Comparison of ENCODE assay signal across 16 mouse cellular contexts in genomic region chr9:119496354-119496753, GRCm38 (mm10).
"Had no signal": no experiment of that assay in that cellular context is flagged by ENCODE, and none has a peak within 500 bp of the region (broad histone marks: within the 10 kb centered on the region; RNA-seq: fewer than 3 reads in every experiment).

No protein-coding gene starts in this region.

- ATAC-seq: midbrain, embryonic 13.5 days; midbrain, embryonic 16.5 days had no signal

- H3K4me1 ChIP-seq: liver, embryonic 13.5 days; midbrain, embryonic 13.5 days; neural tube, embryonic 13.5 days had no signal

- H3K4me3 ChIP-seq: left cerebral cortex, adult 2 months; liver, embryonic 13.5 days; midbrain, embryonic 13.5 days; myocyte; neural tube, embryonic 13.5 days had no signal

- H3K9me3 ChIP-seq: liver, embryonic 13.5 days; midbrain, embryonic 13.5 days; neural tube, embryonic 13.5 days had no signal

- DNase-seq: kidney, adult 8-10 months; kidney, postnatal 36 days; layer of hippocampus, postnatal 36 days; liver, embryonic 13.5 days; lung, adult 2 months; lung, postnatal 14 days; lung, postnatal 4 days; thymus, adult 2 months; thymus, postnatal 14 days; thymus, postnatal 4 days had no signal

- H3K27me3 ChIP-seq: liver, embryonic 13.5 days; neural tube, embryonic 13.5 days had no signal

- H3K4me2 ChIP-seq: liver, embryonic 13.5 days; midbrain, embryonic 13.5 days; neural tube, embryonic 13.5 days had no signal

- H3K9ac ChIP-seq: liver, embryonic 13.5 days; midbrain, embryonic 13.5 days; neural tube, embryonic 13.5 days had no signal

- H3K36me3 ChIP-seq: liver, embryonic 13.5 days; midbrain, embryonic 13.5 days; neural tube, embryonic 13.5 days had no signal

- H3K27ac ChIP-seq: left cerebral cortex, adult 2 months; liver, embryonic 13.5 days; midbrain, embryonic 13.5 days; neural tube, embryonic 13.5 days; stomach, postnatal 0 days had no signal
